ENCODE assay signal across 12 mouse cellular contexts in genomic region chr5:21217453-21218294, GRCm38 (mm10). TPM values are rescaled to one million over a fixed set of nuclear protein-coding genes. Genes with fewer than 3 reads are reported as not detected.
DNase-seq lines count a peak whose midpoint lies in the region; ATAC-seq lines count a peak whose summit lies in the region.
"Had no signal": no experiment of that assay in that cellular context is flagged by ENCODE, and none has a peak within 500 bp of the region (broad histone marks: within the 10 kb centered on the region; RNA-seq: fewer than 3 reads in every experiment).

No protein-coding gene starts in this region.

- WGBS in liver, embryonic 16.5 days (ENCODE audit: insufficient replicate concordance): 18% methylated on average over 14 of the region's 14 CpGs
- 47% methylated on average over 14 of the region's 14 CpGs for WGBS in stomach, embryonic 16.5 days

- H3K27ac ChIP-seq in liver, embryonic 16.5 days (ENCODE audit: low read length): no peak overlapping the region
- H3K27ac ChIP-seq in stomach, embryonic 16.5 days (ENCODE audit: low read length): no peak overlapping the region
- H3K27ac ChIP-seq: embryonic facial prominence, embryonic 12.5 days; left cerebral cortex, adult 2 months; midbrain, embryonic 12.5 days had no signal

- no peaks in the 10 kb centered on the region for H3K9me3 ChIP-seq in liver, embryonic 16.5 days (replicated peaks; ENCODE audit: control insufficient read depth, low read length)
- H3K9me3 ChIP-seq in stomach, embryonic 16.5 days (replicated peaks; ENCODE audit: control insufficient read depth, low read length): no peaks in the 10 kb centered on the region; the same call in 1 of the 2 replicates
- H3K9me3 ChIP-seq: embryonic facial prominence, embryonic 12.5 days; midbrain, embryonic 12.5 days had no signal

- no peak overlapping the region for H3K9ac ChIP-seq in liver, embryonic 16.5 days (ENCODE audit: low read depth, low read length)
- H3K9ac ChIP-seq in stomach, embryonic 16.5 days (ENCODE audit: low read length): no peak overlapping the region
- H3K9ac ChIP-seq: embryonic facial prominence, embryonic 12.5 days; midbrain, embryonic 12.5 days had no signal

- ATAC-seq in common myeloid progenitor, adult 5-6 weeks (replicated peaks; ENCODE audit: low read depth, poor library complexity, severe bottlenecking): peak; percentile 87
- peak; percentile 86 for ATAC-seq in liver, embryonic 16.5 days (ENCODE audit: low read depth)
- ATAC-seq in stomach, embryonic 16.5 days (ENCODE audit: insufficient read depth, low FRiP score): peak; percentile 80; the same call in 1 of the 2 replicates

- H3K36me3 ChIP-seq in liver, embryonic 16.5 days (ENCODE audit: control insufficient read depth, insufficient read depth): no peaks in the 10 kb centered on the region
- H3K36me3 ChIP-seq in stomach, embryonic 16.5 days (ENCODE audit: control insufficient read depth, insufficient read depth, low read length): no peaks in the 10 kb centered on the region
- H3K36me3 ChIP-seq: embryonic facial prominence, embryonic 12.5 days; midbrain, embryonic 12.5 days had no signal

- no peaks in the 10 kb centered on the region for H3K27me3 ChIP-seq in liver, embryonic 16.5 days (ENCODE audit: control insufficient read depth, insufficient read depth, low read depth, low read length)
- H3K27me3 ChIP-seq in stomach, embryonic 16.5 days (ENCODE audit: control insufficient read depth, insufficient read depth, low read length): no peaks in the 10 kb centered on the region
- H3K27me3 ChIP-seq: embryonic facial prominence, embryonic 12.5 days; midbrain, embryonic 12.5 days had no signal

- peak; percentile 1 for DNase-seq in right cerebral cortex, adult 18-20 months
- no peak for DNase-seq in right cerebral cortex, postnatal 25 days
- DNase-seq in cerebellum, postnatal 36 days: no peak
- no peak for DNase-seq in gastrocnemius, postnatal 25 days
- DNase-seq: heart, postnatal 14 days; thymus, adult 18-20 months had no signal

- H3K4me3 ChIP-seq in liver, embryonic 16.5 days (ENCODE audit: low read depth, low read length): no peak overlapping the region
- H3K4me3 ChIP-seq in stomach, embryonic 16.5 days (replicated peaks; ENCODE audit: low read length): no peak overlapping the region
- H3K4me3 ChIP-seq: embryonic facial prominence, embryonic 12.5 days; left cerebral cortex, adult 2 months; midbrain, embryonic 12.5 days had no signal

- peaks cover 11% of the 10 kb centered on the region for H3K4me1 ChIP-seq in liver, embryonic 16.5 days (ENCODE audit: control insufficient read depth, low read depth, low read length)
- no peaks in the 10 kb centered on the region for H3K4me1 ChIP-seq in stomach, embryonic 16.5 days (ENCODE audit: control insufficient read depth, insufficient read depth, low read length)
- H3K4me1 ChIP-seq: embryonic facial prominence, embryonic 12.5 days; midbrain, embryonic 12.5 days had no signal

- no peak overlapping the region for H3K4me2 ChIP-seq in liver, embryonic 16.5 days (ENCODE audit: low read depth, low read length)
- H3K4me2 ChIP-seq in stomach, embryonic 16.5 days (ENCODE audit: low read depth, low read length): no peak overlapping the region
- H3K4me2 ChIP-seq: embryonic facial prominence, embryonic 12.5 days; midbrain, embryonic 12.5 days had no signal

RNA-seq across cellular contexts. Expression of gene Gsap, which starts 31.6 kb away (rescaled TPM):
- 3.6 and 9.3 TPM in 2 replicates for total RNA-seq in common myeloid progenitor, adult 5-6 weeks (2017)
- 2.4 and 2.5 TPM in 2 replicates for polyA plus RNA-seq in liver, embryonic 16.5 days (2015; fragmentation: Nextera tagmentation; extraction: Ambion mirVana)
- 2.6 and 2.9 TPM in 2 replicates for polyA plus RNA-seq in stomach, embryonic 16.5 days (2015; fragmentation: Nextera tagmentation; extraction: Ambion mirVana)
- 1 to 10 TPM; 1.4 to 1.6 TPM for total RNA-seq in gastrocnemius, postnatal 25 days (2021)
